Mouse (Mus musculus): ENCODE results near the gene Gm5485.

Gm5485 gene

GRCm38 (mm10) chr16:48372461-48372860, 39.8 kb downstream of the Gm5485 start:
- DNase-seq (ENCODE audit: low spot score), result no peak

GRCm38 (mm10) chr16:48368096-48368495, 44.1 kb downstream of the Gm5485 start:
- DNase-seq (ENCODE audit: low spot score), result no peak

GRCm38 (mm10) chr16:48366801-48367200, 45.4 kb downstream of the Gm5485 start:
- no peak for DNase-seq (ENCODE audit: low spot score)

GRCm38 (mm10) chr16:48360887-48361286, 51.3 kb downstream of the Gm5485 start:
- DNase-seq (ENCODE audit: low spot score), result no peak

- no peak for DNase-seq (ENCODE audit: low spot score)
Observed at GRCm38 (mm10) chr16:48356417-48356816, 55.8 kb downstream of the Gm5485 start.

DNA sequence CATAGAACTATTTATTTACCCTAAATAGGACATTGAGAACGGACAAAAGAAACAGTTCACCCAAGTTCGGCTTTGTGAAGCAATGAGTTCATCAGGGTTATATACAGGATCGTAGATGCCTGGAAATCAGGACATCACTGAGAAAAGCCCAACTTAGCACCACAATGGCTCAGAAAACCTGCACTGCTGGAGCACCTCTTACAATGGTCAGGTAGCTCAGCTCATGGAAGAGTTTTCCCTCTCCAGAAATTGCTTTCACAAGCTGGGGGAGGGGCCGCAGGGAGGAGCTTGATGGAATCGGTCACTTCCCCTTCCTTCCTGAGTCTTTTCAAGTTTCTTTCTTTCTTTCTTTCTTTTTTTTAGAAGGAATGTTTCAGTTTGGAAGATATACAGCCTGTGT, 56.5 kb downstream of the Gm5485 start:
- DNase-seq (ENCODE audit: low spot score), result no peak

All from ovary, postnatal 10 days (tissue).